ENCODE assay signal across 8 mouse cellular contexts in the genomic region with DNA sequence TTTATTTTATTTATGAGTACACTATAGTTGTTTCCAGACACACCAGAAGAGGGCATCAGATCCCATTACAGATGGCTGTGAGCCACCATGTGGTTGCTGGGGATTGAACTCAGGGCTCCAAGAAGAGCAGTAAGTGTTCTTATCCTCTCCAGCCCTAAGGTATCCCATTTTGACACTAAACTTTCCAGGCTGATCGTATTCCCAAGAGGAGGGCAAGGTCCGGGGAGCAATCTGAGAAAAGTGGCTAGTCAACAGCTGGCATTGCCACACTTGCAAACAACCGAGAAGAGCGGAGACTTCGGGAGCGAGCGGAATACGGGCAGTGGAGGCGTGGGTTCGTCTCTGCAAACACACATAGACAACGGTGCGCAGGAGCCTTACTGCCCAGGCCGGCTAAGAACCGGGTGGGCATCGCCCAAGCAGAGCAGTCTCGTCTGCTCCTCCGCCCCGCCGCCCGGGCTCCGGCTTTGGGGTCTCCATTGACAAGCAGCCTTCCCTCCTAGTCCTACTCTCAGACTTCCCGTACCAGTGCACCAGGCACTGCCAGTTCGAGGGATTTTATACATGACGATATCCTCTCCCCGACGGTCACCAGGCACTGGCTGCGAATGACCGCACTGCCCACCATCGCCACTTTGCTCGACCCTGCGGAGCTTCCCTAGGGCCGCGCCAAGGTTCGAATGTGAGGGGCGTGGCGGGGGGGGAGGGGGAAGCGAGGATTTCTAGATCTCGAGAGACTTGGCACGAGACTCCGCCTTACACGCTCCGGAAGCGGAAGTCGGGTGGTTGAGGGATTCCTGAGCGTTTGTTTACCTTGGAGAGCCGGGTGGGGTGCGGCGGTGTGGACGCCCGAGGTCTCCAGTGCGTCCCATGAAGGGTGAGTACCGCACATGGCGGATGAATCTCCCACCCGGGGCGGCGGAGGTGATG. TPM values are rescaled to one million over a fixed set of nuclear protein-coding genes. Genes with fewer than 3 reads are reported as not detected.
DNase-seq lines count a peak whose midpoint lies in the region; ATAC-seq and TF ChIP-seq lines count a peak whose summit lies in the region.

Ramac (plus strand) TSS at position 746 of the 930 bp plus-strand sequence.

- H3K4me1 ChIP-seq in heart, embryonic 14.5 days (ENCODE audit: control insufficient read depth in 2 of 2, insufficient read depth in 2 of 2, low read length in 2 of 2): peaks cover 2 to 12% of the 10 kb centered on the region in 2 experiments; a peak in 3 of 4 replicates
- H3K4me1 ChIP-seq in liver, embryonic 14.5 days (replicated peaks; ENCODE audit: control insufficient read depth in 2 of 2, insufficient read depth in 2 of 2, low read length in 1 of 2): peaks cover 7 to 12% of the 10 kb centered on the region in 2 experiments; a peak in 3 of 4 replicates
- peaks cover 6% of the 10 kb centered on the region; the same call in 1 of the 2 replicates for H3K4me1 ChIP-seq in neural tube, embryonic 11.5 days (ENCODE audit: control insufficient read depth, insufficient read depth, low read length)
- 0 out of 2 replicates have a peak, but pooled peaks cover 2% of the 10 kb centered on the region for H3K4me1 ChIP-seq in stomach, postnatal 0 days (replicated peaks; ENCODE audit: control insufficient read depth, insufficient read depth)

- no peaks in the 10 kb centered on the region for H3K27me3 ChIP-seq in heart, embryonic 14.5 days (ENCODE audit: control insufficient read depth, insufficient read depth, low read length)
- no peaks in the 10 kb centered on the region for H3K27me3 ChIP-seq in liver, embryonic 14.5 days (ENCODE audit: control insufficient read depth, insufficient read depth, low read length)
- H3K27me3 ChIP-seq in neural tube, embryonic 11.5 days (ENCODE audit: control insufficient read depth, insufficient read depth, low read length): no peaks in the 10 kb centered on the region
- H3K27me3 ChIP-seq in stomach, postnatal 0 days (ENCODE audit: control insufficient read depth, insufficient read depth, low read length): no peaks in the 10 kb centered on the region

- TF ChIP-seq EP300 in liver, embryonic 14.5 days (IDR thresholded peaks at IDR 0.05; ENCODE audit: low read depth): peak; percentile 51
- TF ChIP-seq EP300 in stomach, postnatal 0 days (optimal IDR thresholded peaks at IDR 0.05): peak; percentile 98

- peak; percentile 82 for DNase-seq in c-Kit-negative CD71-positive TER-119-positive erythroid progenitor cells, embryonic 14.5 days (ENCODE audit: low read depth, low spot score)
- DNase-seq in fibroblast of lung, adult 2 months (ENCODE audit: low read depth): peak; percentile 67
- DNase-seq in kidney, postnatal 14 days: peak; percentile 92
- peak; percentile 89 to 92 (median 89) for DNase-seq in liver, embryonic 14.5 days (ENCODE audit: low read depth in 3 of 3, low spot score in 3 of 3)
- peak; percentile 96 for DNase-seq in neural tube, embryonic 11.5 days (ENCODE audit: low spot score)
- DNase-seq in stomach, postnatal 0 days (ENCODE audit: low spot score): peak; percentile 95

- WGBS in heart, embryonic 14.5 days: under 1% methylated on average over 53 of the region's 56 CpGs
- WGBS in liver, embryonic 14.5 days (ENCODE audit: insufficient replicate concordance): under 1% methylated on average over 55 of the region's 56 CpGs
- under 1% methylated on average over 56 of the region's 56 CpGs for WGBS in neural tube, embryonic 11.5 days
- WGBS in stomach, postnatal 0 days: 0% methylated on average over 50 of the region's 56 CpGs

- TF ChIP-seq CTCF in liver, embryonic 14.5 days (IDR thresholded peaks at IDR 0.05; ENCODE audit: low read depth): peak; percentile 55; the same call in 1 of the 2 replicates
- TF ChIP-seq CTCF in stomach, postnatal 0 days (IDR thresholded peaks at IDR 0.05; ENCODE audit: low read depth): peak; percentile 42

- H3K27ac ChIP-seq in heart, embryonic 14.5 days (replicated peaks in 1 of 2; ENCODE audit: control insufficient read depth in 1 of 2, insufficient read depth in 1 of 2, low read depth in 2 of 2, low read length in 2 of 2): peak within 1 kb of the TSS; percentile 71 to 78
- H3K27ac ChIP-seq in liver, embryonic 14.5 days: peak within 1 kb of the TSS; percentile 55
- H3K27ac ChIP-seq in neural tube, embryonic 11.5 days (ENCODE audit: low read depth, low read length): peak within 1 kb of the TSS; percentile 56
- H3K27ac ChIP-seq in stomach, postnatal 0 days (replicated peaks): peak within 1 kb of the TSS; percentile 94

- H3K4me2 ChIP-seq in heart, embryonic 14.5 days (ENCODE audit: low read length): peak within 1 kb of the TSS; percentile 95
- peak within 1 kb of the TSS; percentile 83 for H3K4me2 ChIP-seq in liver, embryonic 14.5 days (ENCODE audit: low read depth)
- peak within 1 kb of the TSS; percentile 93 for H3K4me2 ChIP-seq in neural tube, embryonic 11.5 days (ENCODE audit: low read depth)
- peak within 1 kb of the TSS; percentile 93 for H3K4me2 ChIP-seq in stomach, postnatal 0 days (replicated peaks; ENCODE audit: low read depth)

- peak; percentile 93 for ATAC-seq in CD4-positive, CD25-positive, alpha-beta regulatory T cell, adult 4 months
- peak; percentile 92 for ATAC-seq in heart, embryonic 14.5 days (ENCODE audit: insufficient number of reproducible peaks, insufficient read depth, low FRiP score, low read depth)
- ATAC-seq in liver, embryonic 14.5 days (ENCODE audit: insufficient read depth): peak; percentile 93
- ATAC-seq in neural tube, embryonic 11.5 days (ENCODE audit: insufficient read depth, low FRiP score, low TSS enrichment): peak; percentile 95
- ATAC-seq in stomach, postnatal 0 days (ENCODE audit: low FRiP score, low TSS enrichment): peak; percentile 100

- no peaks in the 10 kb centered on the region for H3K36me3 ChIP-seq in heart, embryonic 14.5 days (ENCODE audit: control insufficient read depth, insufficient read depth, low read length)
- H3K36me3 ChIP-seq in liver, embryonic 14.5 days (replicated peaks; ENCODE audit: control insufficient read depth, insufficient read depth, low read depth): no peaks in the 10 kb centered on the region
- no peaks in the 10 kb centered on the region for H3K36me3 ChIP-seq in neural tube, embryonic 11.5 days (ENCODE audit: control insufficient read depth, insufficient read depth, low read length)
- H3K36me3 ChIP-seq in stomach, postnatal 0 days (ENCODE audit: control insufficient read depth, insufficient read depth, low read length): no peaks in the 10 kb centered on the region

- H3K9ac ChIP-seq in heart, embryonic 14.5 days (ENCODE audit: low read length): peak within 1 kb of the TSS; percentile 90
- peak within 1 kb of the TSS; percentile 73 for H3K9ac ChIP-seq in liver, embryonic 14.5 days (replicated peaks)
- peak within 1 kb of the TSS; percentile 85 for H3K9ac ChIP-seq in neural tube, embryonic 11.5 days (ENCODE audit: low read length)
- peak within 1 kb of the TSS; percentile 96 for H3K9ac ChIP-seq in stomach, postnatal 0 days (ENCODE audit: low read length)

- H3K4me3 ChIP-seq in heart, embryonic 14.5 days (ENCODE audit: control insufficient read depth in 1 of 2, insufficient read depth in 1 of 2, low read depth in 1 of 2, low read length in 2 of 2): peak within 1 kb of the TSS; percentile 92 to 97
- peak within 1 kb of the TSS; percentile 75 to 93 for H3K4me3 ChIP-seq in liver, embryonic 14.5 days (ENCODE audit: insufficient read depth in 1 of 2, low read depth in 2 of 2, low read length in 2 of 2)
- peak within 1 kb of the TSS; percentile 75 for H3K4me3 ChIP-seq in neural tube, embryonic 11.5 days (ENCODE audit: low read depth, low read length)
- H3K4me3 ChIP-seq in stomach, postnatal 0 days (ENCODE audit: low read depth, low read length): peak within 1 kb of the TSS; percentile 95

- no peaks in the 10 kb centered on the region for H3K9me3 ChIP-seq in heart, embryonic 14.5 days (ENCODE audit: control insufficient read depth, low read length)
- H3K9me3 ChIP-seq in liver, embryonic 14.5 days (ENCODE audit: control insufficient read depth, low read length): no peaks in the 10 kb centered on the region
- H3K9me3 ChIP-seq in neural tube, embryonic 11.5 days (ENCODE audit: control insufficient read depth, low read length): no peaks in the 10 kb centered on the region
- no peaks in the 10 kb centered on the region for H3K9me3 ChIP-seq in stomach, postnatal 0 days (ENCODE audit: control insufficient read depth, low read length)

RNA-seq across cellular contexts. Expression of gene Ramac, which starts in this region (rescaled TPM):
- polyA plus RNA-seq in CD4-positive, CD25-positive, alpha-beta regulatory T cell, adult 4 months (2017; shearing (Covaris generic)): 100 to 1,000 TPM; 154 to 162 TPM
- 75.8 and 86.9 TPM in 2 replicates for polyA plus RNA-seq in heart, embryonic 14.5 days (2014; fragmentation: Nextera tagmentation; extraction: Ambion mirVana)
- 15.7 and 22.7 TPM in 2 replicates for polyA plus RNA-seq in liver, embryonic 14.5 days (2012; rRNA removed)
- polyA plus RNA-seq in liver, embryonic 14.5 days (2014; fragmentation: Nextera tagmentation; extraction: Ambion mirVana): 53.1 and 59.7 TPM in 2 replicates
- 107 and 109 TPM in 2 replicates for polyA plus RNA-seq in neural tube, embryonic 11.5 days (2014; fragmentation: Nextera tagmentation; extraction: Ambion mirVana)
- 128 and 134 TPM in 2 replicates for polyA plus RNA-seq in stomach, postnatal 0 days (2015; fragmentation: Nextera tagmentation; extraction: Ambion mirVana)

Comparison
In these comparisons a context has a peak if more than half of its experiments do, and no peak if none do; other contexts are left out.
1. Peak in every context shown above with its lines: DNase-seq, ATAC-seq, H3K4me3 ChIP-seq and H3K27ac ChIP-seq.